Mouse (Mus musculus) kidney, embryonic 14.5 days (tissue): ENCODE results near the gene Ptpra. TPM values are rescaled to one million over a fixed set of nuclear protein-coding genes. Genes with fewer than 3 reads are reported as not detected.

Source experiments
- ATAC-seq: fragments of 200-750 bp; cut with Nextera tagmentation; 2 replicates; pipeline ENCODE4 v1.8.0; 2017; ENCODE audit warnings: moderate number of reproducible peaks, mild to moderate bottlenecking, moderate TSS enrichment, moderate library complexity; ENCODE audit not compliant: low FRiP score, low TSS enrichment
- H3K27ac ChIP-seq: fragments of 300-500 bp; sonication (generic); 2 replicates; pipeline ENCODE4 v1.5.1; 2014; ENCODE audit warnings: low read depth, mild to moderate bottlenecking, low read length, moderate library complexity, mixed read lengths
- H3K27me3 ChIP-seq: fragments of 300-500 bp; sonication (generic); 2 replicates; pipeline ENCODE4 v1.6.1; 2014; ENCODE audit warnings: mild to moderate bottlenecking, low read length; ENCODE audit not compliant: control insufficient read depth, insufficient read depth
- H3K36me3 ChIP-seq: fragments of 300-500 bp; sonication (generic); 2 replicates; pipeline ENCODE4 v1.6.1; 2014; ENCODE audit warnings: low read length, mixed read lengths; ENCODE audit not compliant: control insufficient read depth, insufficient read depth
- H3K4me1 ChIP-seq: fragments of 300-500 bp; sonication (generic); 2 replicates; pipeline ENCODE4 v1.6.1; 2014; ENCODE audit warnings: low read length, mixed read lengths; ENCODE audit not compliant: control insufficient read depth, insufficient read depth
- H3K4me2 ChIP-seq: fragments of 300-500 bp; sonication (generic); replicated peaks from 2 replicates; pipeline ENCODE4 v1.6.1; 2014; ENCODE audit warnings: low read depth, mild to moderate bottlenecking, low read length
- H3K4me3 ChIP-seq: fragments of 300-500 bp; sonication (generic); 2 replicates; pipeline ENCODE4 v1.5.1; 2014; ENCODE audit warnings: mild to moderate bottlenecking, low read length
- H3K9ac ChIP-seq: fragments of 300-500 bp; sonication (generic); 2 replicates; pipeline ENCODE4 v1.6.1; 2014; ENCODE audit warnings: low read depth, mild to moderate bottlenecking, low read length, moderate library complexity
- H3K9me3 ChIP-seq: fragments of 300-500 bp; sonication (generic); 2 replicates; pipeline ENCODE4 v1.6.1; 2016; ENCODE audit warnings: low read length; ENCODE audit not compliant: control insufficient read depth
- whole genome bisulfite sequencing: fragments of 180-500 bp; shearing (Covaris S2); extraction: QIAGEN DNeasy Blood & Tissue Kit; methylation state at CpG from one replicate; pipeline ENCODE4 v1.1.7; 2014; 5-methylcytosine and 5-hydroxymethylcytosine counted together
- polyA plus RNA-seq: library from polyadenylated mRNA; unstranded; fragments of >200 nt; fragmentation: Nextera tagmentation; extraction: Ambion mirVana; gene quantifications from 2 replicates; pipeline ENCODE4 v1.2.1, GENCODE M21; 2014

The Ptpra gene
- polyA plus RNA-seq, 1 experiment from 2014 or later = 107 TPM

GRCm38 (mm10) chr2:130421781-130422620 is 28.1 kb upstream of the Ptpra start:
- no peak overlapping the region for H3K9ac ChIP-seq
- H3K27ac ChIP-seq = no peak overlapping the region
- no peaks in the 10 kb centered on the region for H3K9me3 ChIP-seq
- H3K4me3 ChIP-seq = no peak overlapping the region
- no peaks in the 10 kb centered on the region for H3K27me3 ChIP-seq
- peaks cover 19% of the 10 kb centered on the region; the same call in 1 of the 2 replicates for H3K36me3 ChIP-seq
- no peak for ATAC-seq
- H3K4me2 ChIP-seq = no peak overlapping the region
- peaks cover 16% of the 10 kb centered on the region; the same call in 1 of the 2 replicates for H3K4me1 ChIP-seq
- 96% methylated on average over 26 of the region's 26 CpGs for WGBS

DNA sequence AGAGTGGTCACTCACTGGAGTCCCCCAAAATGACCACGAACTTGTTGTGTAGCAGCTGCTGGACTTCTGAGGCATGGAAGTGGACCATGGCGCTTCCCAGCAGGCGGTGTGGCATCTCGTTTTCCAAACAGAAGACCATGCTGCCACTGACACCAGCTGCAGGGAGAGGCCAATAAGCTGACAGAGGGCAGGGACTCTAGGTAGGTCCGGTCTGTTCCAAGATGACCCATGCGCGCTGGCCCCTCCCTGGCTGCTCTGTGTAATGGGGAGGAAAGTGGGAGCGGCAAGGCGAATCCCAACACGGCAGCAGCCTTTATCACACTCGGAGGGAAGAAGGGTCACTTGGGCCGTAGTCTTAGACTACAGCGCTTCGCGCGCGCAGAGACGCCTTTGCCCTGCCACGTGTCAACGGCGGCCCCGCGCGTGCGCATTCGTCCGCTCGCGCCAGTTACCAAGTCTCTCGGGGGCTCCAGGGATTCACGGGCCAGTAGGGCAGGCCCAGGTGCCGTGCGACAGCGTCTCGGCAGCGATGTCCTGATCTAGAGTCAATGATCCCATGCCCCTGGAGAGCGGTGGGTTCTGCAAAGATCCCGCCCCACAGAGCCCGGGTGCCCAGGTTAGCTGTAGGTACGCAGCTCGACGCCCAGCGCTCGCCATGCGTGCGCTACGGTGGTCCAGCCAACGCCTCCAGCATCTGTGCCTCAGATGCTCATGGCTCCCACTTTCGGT is 26.5 kb upstream of the Ptpra start:
- H3K27ac ChIP-seq = peak overlapping the region; percentile 88
- ATAC-seq = peak; percentile 73

GRCm38 (mm10) chr2:130424126-130424853 is 25.8 kb upstream of the Ptpra start, which contains the start of the genes Vps16 and Pced1a:
Vps16 (plus strand) TSS chr2:130424339.
Pced1a (minus strand) TSS chr2:130424701.
- H3K4me3 ChIP-seq = peak within 1 kb of the TSS; percentile 94
- peaks cover 16% of the 10 kb centered on the region; the same call in 1 of the 2 replicates for H3K4me1 ChIP-seq
- H3K9me3 ChIP-seq = no peaks in the 10 kb centered on the region
- ATAC-seq = peak; percentile 96
- H3K27ac ChIP-seq = peak within 1 kb of the TSS; percentile 88
- WGBS = under 1% methylated on average over 58 of the region's 58 CpGs
- peak within 1 kb of the TSS; percentile 90 for H3K4me2 ChIP-seq
- H3K27me3 ChIP-seq = no peaks in the 10 kb centered on the region
- peaks cover 12% of the 10 kb centered on the region; the same call in 1 of the 2 replicates for H3K36me3 ChIP-seq
- H3K9ac ChIP-seq = peak within 1 kb of the TSS; percentile 80

More for the DNA sequence above, 26.5 kb upstream of the Ptpra start:
- Histone ChIP-seq H3K4me1 (peaks cover 16% of the 10 kb centered on the region; the same call in 1 of the 2 replicates), H3K4me2 (peak overlapping the region; percentile 90), H3K9ac (peak overlapping the region; percentile 80), H3K36me3 (peaks cover 19% of the 10 kb centered on the region; the same call in 1 of the 2 replicates), H3K9me3 (no peaks in the 10 kb centered on the region), H3K27me3 (no peaks in the 10 kb centered on the region), H3K4me3 (peak overlapping the region; percentile 94)
- WGBS = 12% methylated on average over 49 of the region's 49 CpGs

DNA sequence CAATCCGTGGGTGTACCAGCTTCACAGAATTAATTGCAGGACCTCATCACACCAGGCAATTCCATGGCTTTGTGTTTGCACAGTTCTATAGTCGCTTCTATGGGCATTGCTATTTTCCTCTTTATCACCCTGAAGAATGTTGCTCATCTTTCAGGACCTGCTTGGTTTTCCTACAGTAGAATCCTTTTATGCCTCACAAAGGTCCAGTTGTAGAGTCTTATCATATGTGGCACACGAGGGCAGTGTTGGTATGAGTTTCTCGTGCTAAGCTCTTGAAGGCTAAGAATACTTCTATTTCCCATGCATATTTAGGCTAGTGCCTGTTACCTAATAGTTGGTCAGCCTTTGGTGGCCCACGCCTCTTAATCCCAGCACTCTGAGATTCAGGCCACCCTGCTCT is 25.0 kb upstream of the Ptpra start:
- no peak overlapping the region for H3K27ac ChIP-seq
- H3K36me3 ChIP-seq = peaks cover 10% of the 10 kb centered on the region; the same call in 1 of the 2 replicates
- H3K9me3 ChIP-seq = no peaks in the 10 kb centered on the region
- peak overlapping the region; percentile 94 for H3K4me3 ChIP-seq
- peak overlapping the region; percentile 90 for H3K4me2 ChIP-seq
- no peaks in the 10 kb centered on the region for H3K27me3 ChIP-seq
- no peak for ATAC-seq
- H3K9ac ChIP-seq = peak overlapping the region; percentile 80; the same call in 1 of the 2 replicates
- WGBS = 47% methylated on average over 5 of the region's 5 CpGs
- H3K4me1 ChIP-seq = peaks cover 17% of the 10 kb centered on the region; the same call in 1 of the 2 replicates

- H3K9me3 ChIP-seq = no peaks in the 10 kb centered on the region
- ATAC-seq = peak; percentile 60; the same call in 1 of the 2 replicates
- peaks cover 11% of the 10 kb centered on the region; the same call in 1 of the 2 replicates for H3K4me1 ChIP-seq
- WGBS = 24% methylated on average over 2 of the region's 2 CpGs
- H3K27me3 ChIP-seq = no peaks in the 10 kb centered on the region
- peaks cover 9% of the 10 kb centered on the region for H3K36me3 ChIP-seq
- H3K27ac ChIP-seq = peak overlapping the region; percentile 57
- no peak overlapping the region for H3K4me2 ChIP-seq
- H3K4me3 ChIP-seq = no peak overlapping the region
- H3K9ac ChIP-seq = no peak overlapping the region
Observed at GRCm38 (mm10) chr2:130429851-130430250, 20.2 kb upstream of the Ptpra start.

DNA sequence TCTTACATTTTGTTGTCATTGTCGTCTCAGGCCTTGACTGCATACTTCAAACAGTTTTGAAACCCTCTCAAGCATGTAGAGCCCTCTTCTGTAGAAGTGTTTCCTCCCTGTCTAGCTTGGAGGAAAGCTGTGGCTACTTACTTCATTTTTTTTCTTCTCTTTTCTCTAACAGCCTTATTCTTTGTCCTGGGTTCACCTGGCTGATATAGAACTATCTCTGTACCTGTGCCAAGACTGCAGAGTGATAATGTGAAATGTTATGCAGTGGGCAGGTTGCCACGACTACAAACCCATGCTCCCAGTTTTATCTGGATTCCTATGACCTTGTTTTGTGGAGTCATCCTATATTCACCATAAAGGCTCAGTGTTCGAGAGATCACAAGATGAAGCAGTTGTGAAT is 19.6 kb upstream of the Ptpra start:
- peaks cover 9% of the 10 kb centered on the region for H3K36me3 ChIP-seq
- no peak overlapping the region for H3K4me3 ChIP-seq
- WGBS = 65% methylated on average over 3 of the region's 3 CpGs
- H3K27me3 ChIP-seq = no peaks in the 10 kb centered on the region
- no peak overlapping the region for H3K9ac ChIP-seq
- ATAC-seq = no peak
- H3K9me3 ChIP-seq = no peaks in the 10 kb centered on the region
- H3K27ac ChIP-seq = peak overlapping the region; percentile 57; the same call in 1 of the 2 replicates
- no peak overlapping the region for H3K4me2 ChIP-seq
- 0 out of 2 replicates have a peak, but pooled peaks cover 6% of the 10 kb centered on the region for H3K4me1 ChIP-seq

GRCm38 (mm10) chr2:130432157-130432556 is 17.9 kb upstream of the Ptpra start:
- peaks cover 11% of the 10 kb centered on the region for H3K36me3 ChIP-seq
- 86% methylated on average over 3 of the region's 3 CpGs for WGBS
- no peak overlapping the region for H3K27ac ChIP-seq
- H3K27me3 ChIP-seq = no peaks in the 10 kb centered on the region
- H3K4me1 ChIP-seq = 0 out of 2 replicates have a peak, but pooled peaks cover 6% of the 10 kb centered on the region
- ATAC-seq = no peak
- H3K4me2 ChIP-seq = no peak overlapping the region
- H3K9me3 ChIP-seq = no peaks in the 10 kb centered on the region
- no peak overlapping the region for H3K4me3 ChIP-seq
- no peak overlapping the region for H3K9ac ChIP-seq

DNA sequence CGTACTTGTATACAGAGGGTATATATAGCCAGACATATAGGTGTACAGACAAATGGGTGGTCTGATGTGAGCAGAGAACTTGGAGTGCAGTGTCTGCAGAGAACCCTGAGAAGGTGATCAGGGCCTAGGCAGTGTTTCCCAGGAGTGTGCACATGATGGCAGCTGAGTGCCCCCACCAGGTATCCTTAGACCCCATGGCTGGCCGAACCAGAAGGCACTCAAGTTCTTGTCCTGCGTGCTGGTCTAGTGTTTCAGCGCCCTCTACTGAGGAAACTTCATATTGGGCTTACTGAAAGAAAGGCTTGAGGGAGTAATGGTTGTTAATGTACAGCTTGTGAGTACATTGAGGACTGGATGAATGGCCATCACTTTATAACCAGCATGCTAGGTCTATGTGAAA is 16.9 kb upstream of the Ptpra start:
- WGBS = 23% methylated on average over 4 of the region's 4 CpGs
- Histone ChIP-seq H3K4me2 (no peak overlapping the region), H3K4me3 (no peak overlapping the region), H3K27me3 (no peaks in the 10 kb centered on the region), H3K27ac (no peak overlapping the region), H3K9ac (no peak overlapping the region), H3K4me1 (0 out of 2 replicates have a peak, but pooled peaks cover 6% of the 10 kb centered on the region), H3K36me3 (peaks cover 21% of the 10 kb centered on the region), H3K9me3 (no peaks in the 10 kb centered on the region)
- peak; percentile 71 for ATAC-seq
